Mouse (Mus musculus) right cerebral cortex, postnatal 25 days (tissue): ENCODE measurements around the gene Rhoc.
"Not testable (repeated sequence)": the region's sequence is repeated elsewhere in the genome, so short reads cannot be mapped to it uniquely, and the experiment has no call there.

Experiments used
- DNase-seq: peaks from one replicate; pipeline ENCODE4 v3.0.0; 2022

The Rhoc gene

GRCm38 (mm10) chr3:104788075-104788474 lies at the start of gene Rhoc:
Gene Rhoc, plus strand, starts transcription at chr3:104788375.
- no peak for DNase-seq

DNA sequence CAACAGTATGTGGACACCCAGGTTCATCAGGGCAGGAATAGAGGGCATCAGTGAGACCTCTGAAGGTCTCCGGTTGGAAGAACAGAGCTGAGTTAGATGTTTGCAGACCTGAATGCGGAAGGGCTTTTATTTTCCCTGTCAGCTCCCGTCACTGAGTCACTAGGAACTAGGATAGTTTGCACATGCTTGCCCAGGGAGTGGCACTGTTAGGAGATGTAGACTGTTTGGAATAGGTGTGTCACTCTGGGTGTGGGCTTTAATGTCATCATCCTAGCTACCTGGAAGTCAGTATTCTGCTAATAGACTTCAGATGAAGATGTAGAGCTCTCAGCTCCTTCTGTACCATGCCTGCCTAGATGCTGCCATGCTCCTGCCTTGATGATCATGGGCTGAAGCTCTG lies 46.2 kb upstream of the Rhoc start:
- no peak for DNase-seq

GRCm38 (mm10) chr3:104743161-104743560 lies 45.0 kb upstream of the Rhoc start:
- no peak for DNase-seq

DNA sequence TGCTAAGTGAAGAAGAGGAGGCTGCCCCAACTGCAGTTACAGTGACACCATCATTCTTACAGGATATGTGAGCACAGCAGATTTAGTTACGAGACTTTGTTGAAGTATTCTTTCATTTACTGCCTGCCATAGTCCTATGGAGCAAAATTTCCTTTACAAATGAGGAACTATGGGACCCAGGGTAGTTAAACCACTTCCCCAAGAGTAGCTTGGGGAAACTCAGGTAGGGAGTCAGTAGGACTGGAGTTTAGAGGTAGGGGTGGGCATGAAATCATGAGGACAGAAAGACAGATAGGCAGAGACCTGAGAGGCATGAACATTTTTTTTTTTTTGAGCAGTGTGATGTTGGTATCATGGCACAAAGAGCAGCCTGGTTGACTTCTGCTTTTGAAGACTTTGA lies 44.3 kb upstream of the Rhoc start:
- DNase-seq: no peak

DNA sequence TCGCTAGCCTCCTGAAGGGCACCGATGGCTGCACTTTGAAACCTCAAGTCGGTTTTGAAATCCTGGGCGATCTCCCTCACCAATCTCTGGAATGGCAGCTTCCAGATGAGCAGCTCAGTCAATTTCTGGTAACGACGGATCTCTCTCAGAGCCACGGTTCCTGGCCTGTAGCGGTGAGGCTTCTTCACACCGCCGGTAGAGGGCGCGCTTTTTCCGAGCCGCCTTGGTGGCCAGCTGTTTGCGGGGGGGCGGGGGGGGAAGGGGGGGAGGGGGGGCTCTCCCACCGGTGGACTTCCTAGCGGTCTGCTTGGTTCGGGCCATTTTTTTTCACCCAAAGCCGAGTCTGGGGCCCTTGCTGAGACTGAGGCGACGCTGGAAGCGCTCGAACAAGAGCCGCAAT lies 35.3 kb upstream of the Rhoc start:
- DNase-seq: not testable (repeated sequence)

GRCm38 (mm10) chr3:104758406-104758805 lies 29.8 kb upstream of the Rhoc start:
- peak; percentile 45 for DNase-seq

DNA sequence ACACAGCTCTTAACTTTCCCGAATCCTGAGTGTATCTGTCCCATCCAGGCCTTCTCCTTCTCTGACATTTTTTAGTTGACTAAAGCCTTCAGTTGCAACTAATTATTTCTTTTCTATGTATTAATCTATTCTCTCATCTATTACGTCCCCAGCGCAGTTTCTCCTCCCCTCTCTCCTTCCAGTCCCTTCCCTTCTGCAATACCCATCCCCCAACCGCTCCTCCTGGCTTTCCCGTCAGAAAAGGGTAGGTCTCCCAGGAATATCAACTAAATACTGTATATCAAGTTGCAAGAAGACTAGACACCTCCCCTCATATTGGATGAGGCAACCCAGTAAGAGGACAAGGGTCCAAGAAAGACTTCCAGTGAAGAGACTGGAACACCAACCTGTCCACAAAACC lies 29.3 kb upstream of the Rhoc start:
- DNase-seq: no peak

DNA sequence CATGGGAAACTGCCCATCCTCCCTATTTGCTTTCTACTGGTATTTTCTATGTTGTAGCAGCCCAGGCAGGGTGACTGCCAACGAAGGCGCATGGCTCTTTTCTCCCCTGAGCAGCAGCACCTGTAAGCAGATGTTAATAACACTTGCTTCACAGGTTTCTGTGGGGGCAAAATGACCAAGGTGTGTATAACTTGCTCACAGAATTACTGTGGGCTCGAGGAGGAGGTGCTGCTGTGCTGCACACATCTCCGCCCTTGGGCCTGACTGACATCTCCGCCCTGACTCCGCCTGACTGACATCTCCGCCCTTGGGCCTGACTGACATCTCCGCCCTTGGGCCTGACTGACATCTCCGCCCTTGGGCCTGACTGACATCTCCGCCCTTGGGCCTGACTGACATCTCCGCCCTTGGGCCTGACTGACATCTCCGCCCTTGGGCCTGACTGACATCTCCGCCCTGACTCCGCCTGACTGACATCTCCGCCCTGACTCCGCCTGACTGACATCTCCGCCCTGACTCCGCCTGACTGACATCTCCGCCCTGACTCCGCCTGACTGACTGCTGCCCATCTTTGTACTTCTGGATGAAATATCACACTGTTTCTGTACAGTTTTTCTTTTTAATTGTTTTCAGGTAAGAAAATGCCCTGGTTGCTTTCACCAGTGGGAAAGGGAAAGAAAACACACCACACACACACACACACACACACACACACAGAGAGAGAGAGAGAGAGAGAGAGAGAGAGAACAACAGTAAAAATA lies 25.9 kb upstream of the Rhoc start:
- not testable (repeated sequence) for DNase-seq

GRCm38 (mm10) chr3:104765021-104765420 lies 23.2 kb upstream of the Rhoc start:
- DNase-seq: no peak

- DNase-seq: no peak
These were observed 21.0 kb upstream of the Rhoc start for GRCm38 (mm10) chr3:104767141-104767540.

- no peak for DNase-seq
These were observed 20.5 kb upstream of the Rhoc start for GRCm38 (mm10) chr3:104767716-104768115.

- no peak for DNase-seq
These were observed 19.0 kb upstream of the Rhoc start for GRCm38 (mm10) chr3:104769135-104769534.

- no peak for DNase-seq
These were observed 18.1 kb upstream of the Rhoc start for GRCm38 (mm10) chr3:104770035-104770434.

- DNase-seq: no peak
These were observed 17.3 kb upstream of the Rhoc start for GRCm38 (mm10) chr3:104770918-104771317.

DNA sequence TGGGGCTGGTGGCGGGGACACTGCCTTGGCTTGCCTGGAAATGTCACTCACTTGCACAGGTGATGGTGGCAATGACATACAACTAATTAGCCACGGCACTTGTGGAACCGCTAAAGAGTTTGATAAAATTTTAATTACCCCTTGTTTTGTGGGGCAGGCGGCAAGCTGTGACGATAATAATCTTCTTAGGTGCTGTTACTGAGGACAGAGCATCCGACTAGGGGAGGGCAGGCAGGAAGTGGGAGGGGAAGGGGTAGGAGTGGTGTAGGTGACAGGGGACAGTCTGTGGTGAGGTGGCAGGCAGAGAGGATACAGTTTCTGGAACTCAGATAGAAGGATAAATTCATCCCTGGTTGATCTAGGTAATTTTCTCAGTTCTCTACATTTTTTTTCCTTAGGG lies 16.7 kb upstream of the Rhoc start:
- DNase-seq: no peak

DNA sequence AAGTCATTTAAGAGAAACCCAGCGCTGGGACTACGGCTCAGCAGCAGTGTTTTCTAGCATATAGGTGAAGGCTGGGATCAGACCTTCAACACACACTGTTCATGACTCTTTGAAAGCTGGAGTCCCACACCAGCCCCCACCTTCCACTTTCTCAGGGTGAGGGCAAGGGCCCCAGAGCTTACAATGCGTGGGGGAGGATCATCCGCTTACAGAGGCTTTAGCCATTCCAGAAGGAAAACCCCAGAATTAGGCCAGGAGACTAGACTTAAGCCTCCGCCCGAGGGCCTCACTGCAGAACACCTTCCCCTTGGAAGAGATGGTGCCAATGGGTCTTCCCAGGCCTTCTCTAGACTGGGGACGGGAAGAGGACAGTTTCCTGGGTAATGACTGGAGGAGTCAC lies 14.9 kb upstream of the Rhoc start:
- DNase-seq: no peak

GRCm38 (mm10) chr3:104777342-104777741 lies 10.8 kb upstream of the Rhoc start:
- no peak for DNase-seq

- DNase-seq: peak; percentile 36
These were observed 8.2 kb upstream of the Rhoc start for GRCm38 (mm10) chr3:104779949-104780348.

- peak; percentile 31 for DNase-seq
These were observed 7.4 kb upstream of the Rhoc start, which contains the start of gene Ppm1j for GRCm38 (mm10) chr3:104780561-104781420. Gene Ppm1j, plus strand, starts transcription at chr3:104781056.

GRCm38 (mm10) chr3:104781471-104781903 lies 6.7 kb upstream of the Rhoc start, which contains the start of gene Fam19a3:
Gene Fam19a3, minus strand, starts transcription at chr3:104781840.
- no peak for DNase-seq

DNA sequence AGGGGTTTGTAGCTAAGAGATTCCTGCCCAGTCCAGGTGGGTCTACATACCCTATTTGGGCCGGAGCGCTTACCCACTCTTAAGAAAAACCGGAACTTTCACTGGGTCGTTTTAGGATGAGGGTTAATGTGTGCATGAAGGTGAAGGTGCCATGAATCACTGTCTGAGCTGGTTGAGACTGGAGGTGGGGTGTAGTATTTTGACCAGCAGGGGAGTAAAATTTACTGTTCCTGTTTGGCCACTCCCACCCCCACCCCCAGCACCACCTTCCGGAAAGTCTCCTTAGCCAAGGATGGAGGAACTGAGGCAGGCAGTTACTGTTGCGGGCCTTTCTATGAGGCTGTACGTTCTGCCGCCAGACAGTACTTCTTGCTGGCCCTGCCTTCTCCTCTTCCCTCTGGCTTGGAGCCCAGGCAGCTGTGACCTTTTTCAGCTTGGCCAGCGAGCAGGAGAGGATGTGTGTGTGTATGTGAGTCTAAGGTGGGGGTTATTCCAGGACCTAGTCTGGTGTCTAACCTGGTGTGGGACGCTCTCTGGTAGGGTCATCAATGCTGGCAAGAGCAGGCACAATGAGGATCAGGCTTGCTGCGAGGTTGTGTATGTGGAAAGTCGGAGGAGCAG lies 6.0 kb upstream of the Rhoc start:
- DNase-seq: no peak

- DNase-seq: no peak
These were observed 4.1 kb upstream of the Rhoc start for GRCm38 (mm10) chr3:104783971-104784500.

- no peak for DNase-seq
These were observed 2.9 kb upstream of the Rhoc start for GRCm38 (mm10) chr3:104785284-104785683.
